Mouse (Mus musculus): ENCODE results near the gene Arpc5. TPM values are rescaled to one million over a fixed set of nuclear protein-coding genes. Genes with fewer than 3 reads are reported as not detected.
"Not testable (repeated sequence)": the region's sequence is repeated elsewhere in the genome, so short reads cannot be mapped to it uniquely, and the experiment has no call there.

Gene Arpc5
- polyA plus RNA-seq, 1 experiment = 180 TPM

GRCm38 (mm10) chr1:152779071-152779737, 12.9 kb downstream of the Arpc5 start:
- DNase-seq (ENCODE audit: low spot score) = peak; percentile 34

DNA sequence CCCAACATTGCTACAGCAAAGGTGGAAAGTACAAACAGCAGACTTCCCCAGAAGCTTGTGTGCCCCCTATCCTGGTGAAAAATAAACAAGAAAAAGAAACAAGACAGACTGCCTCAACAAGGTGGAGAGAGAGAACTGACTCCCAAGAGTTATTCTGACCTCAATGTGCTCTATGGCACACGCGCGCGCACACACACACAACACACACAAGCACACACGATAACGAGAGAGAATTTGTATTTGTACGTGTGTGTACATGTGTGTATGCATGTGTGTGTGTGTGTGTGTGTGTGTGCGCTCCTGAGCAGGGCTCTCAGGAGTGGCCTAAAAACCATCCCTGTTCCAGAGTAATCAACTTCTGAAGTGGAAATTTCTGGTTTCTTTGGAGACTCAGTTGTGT, 18.3 kb downstream of the Arpc5 start:
- DNase-seq (ENCODE audit: low spot score) = no peak

GRCm38 (mm10) chr1:152785446-152785845, 19.1 kb downstream of the Arpc5 start:
- not testable (repeated sequence) for DNase-seq (ENCODE audit: low spot score)

DNA sequence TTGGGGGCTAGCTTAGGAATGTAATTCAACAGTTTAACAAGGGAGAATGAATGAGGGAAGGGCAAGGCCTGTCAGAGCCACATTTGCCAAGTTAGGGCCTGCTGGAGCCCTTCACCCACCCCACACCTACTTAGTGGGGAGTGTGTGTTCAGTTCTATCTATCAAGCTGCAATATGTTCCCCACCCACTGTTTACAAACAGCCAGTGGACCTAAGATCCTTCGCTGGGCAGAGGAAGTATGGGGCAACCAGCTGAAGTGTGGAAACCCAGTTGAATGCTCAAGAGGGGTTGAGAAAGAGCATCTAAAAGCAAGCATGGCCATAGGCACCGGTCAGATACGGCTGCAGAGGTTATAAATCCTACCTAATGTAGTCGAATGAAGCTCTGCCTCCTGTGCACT, 20.6 kb downstream of the Arpc5 start:
- no peak for DNase-seq (ENCODE audit: low spot score)

- no peak for DNase-seq (ENCODE audit: low spot score)
These were observed 21.8 kb downstream of the Arpc5 start for GRCm38 (mm10) chr1:152788121-152788660.

GRCm38 (mm10) chr1:152790254-152790653, 23.9 kb downstream of the Arpc5 start:
- no peak for DNase-seq (ENCODE audit: low spot score)

DNA sequence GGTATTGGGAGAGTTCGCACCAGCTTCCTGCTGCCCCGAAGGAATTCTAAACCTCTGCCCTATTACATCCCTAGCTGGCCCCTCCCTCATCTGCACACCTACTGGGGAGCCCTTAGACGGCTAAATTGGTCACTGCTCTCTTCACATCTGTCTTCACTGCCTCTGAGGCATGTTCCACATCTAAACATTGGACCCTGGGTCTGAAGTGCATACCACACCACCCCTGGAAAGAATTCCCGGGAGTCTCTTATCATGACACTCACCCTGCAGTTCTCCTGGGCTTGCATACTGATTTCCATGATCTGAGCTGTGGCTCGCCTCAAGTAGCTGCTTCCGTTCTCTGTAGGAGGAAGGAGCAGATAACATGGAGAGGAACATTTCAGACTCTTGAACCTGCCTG, 24.5 kb downstream of the Arpc5 start:
- DNase-seq (ENCODE audit: low spot score) = no peak

GRCm38 (mm10) chr1:152791269-152791668, 24.9 kb downstream of the Arpc5 start:
- no peak for DNase-seq (ENCODE audit: low spot score)

- no peak for DNase-seq (ENCODE audit: low spot score)
These were observed 26.6 kb downstream of the Arpc5 start for GRCm38 (mm10) chr1:152792736-152793494.

GRCm38 (mm10) chr1:152793495-152794130, 27.3 kb downstream of the Arpc5 start:
- DNase-seq (ENCODE audit: low spot score) = no peak

GRCm38 (mm10) chr1:152795688-152796255, 29.4 kb downstream of the Arpc5 start:
- DNase-seq (ENCODE audit: low spot score) = no peak

GRCm38 (mm10) chr1:152796683-152797263, 30.4 kb downstream of the Arpc5 start:
- DNase-seq (ENCODE audit: low spot score) = no peak

DNA sequence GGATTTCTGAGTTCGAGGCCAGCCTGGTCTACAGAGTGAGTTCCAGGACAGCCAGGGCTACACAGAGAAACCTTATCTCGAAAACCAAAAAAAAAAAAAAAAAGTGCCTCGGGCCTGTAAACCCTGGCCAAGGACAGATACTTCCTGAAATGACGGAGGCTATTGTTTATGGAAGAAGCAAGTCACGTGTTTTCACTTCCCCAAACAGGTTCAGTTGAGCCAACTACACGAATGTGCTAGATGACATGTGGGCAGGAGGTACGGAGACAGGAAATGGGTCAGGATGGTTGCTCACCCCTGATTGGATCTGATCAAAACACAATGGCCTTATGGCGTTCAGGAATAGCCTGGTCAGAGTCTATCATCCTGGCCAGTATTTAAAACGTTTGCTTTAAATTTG, 31.8 kb downstream of the Arpc5 start:
- DNase-seq (ENCODE audit: low spot score) = no peak

DNA sequence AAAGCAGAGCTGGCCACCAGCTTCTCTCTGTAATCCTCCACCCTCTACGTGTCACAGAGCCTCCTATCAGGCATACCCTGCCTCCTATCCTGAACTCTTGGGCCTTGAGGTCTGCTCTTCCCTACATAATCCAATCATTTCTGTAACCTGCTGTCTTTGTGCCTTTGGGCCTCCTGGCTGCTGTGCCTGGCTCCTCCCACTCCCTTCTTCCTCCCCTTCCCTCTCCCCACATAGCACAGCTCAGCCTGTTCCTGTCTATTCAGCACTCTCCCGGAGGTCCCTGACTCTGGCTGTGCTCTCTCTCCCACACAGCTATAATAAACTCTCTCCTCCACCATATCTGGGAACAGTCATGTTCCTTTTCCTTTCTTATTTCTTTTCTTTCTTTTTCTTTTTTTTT, 33.6 kb downstream of the Arpc5 start, which contains the start of gene Ncf2:
Ncf2 (plus strand) TSS at position 298 of the 400 bp plus-strand sequence.
- no peak for DNase-seq (ENCODE audit: low spot score)

DNA sequence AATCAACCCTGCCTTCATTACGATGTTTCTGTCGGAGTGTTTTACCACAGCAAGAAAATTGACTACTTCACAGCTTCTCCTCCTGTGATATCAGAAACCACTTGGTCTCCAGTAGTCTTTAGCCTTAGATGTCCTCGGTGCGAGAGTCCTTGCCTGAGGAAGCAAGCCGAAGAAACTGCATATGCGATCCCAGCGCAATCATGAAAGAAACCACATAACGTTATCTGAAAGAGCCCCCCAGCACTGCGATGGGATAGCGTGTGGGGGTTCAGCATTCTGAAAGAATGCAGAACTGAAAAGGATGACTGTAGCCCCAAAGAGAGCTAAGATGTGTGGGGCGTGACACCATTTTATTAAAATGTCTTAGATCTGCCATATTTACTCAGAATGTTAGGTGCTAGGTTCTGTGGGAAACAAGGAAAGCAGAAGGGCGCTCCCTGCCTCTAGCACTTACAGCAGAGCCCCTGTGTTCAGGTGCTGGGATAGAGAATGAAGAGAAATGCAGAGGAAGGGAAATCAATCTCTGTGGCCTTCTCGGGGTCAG, 34.4 kb downstream of the Arpc5 start:
- no peak for DNase-seq (ENCODE audit: low spot score)

DNA sequence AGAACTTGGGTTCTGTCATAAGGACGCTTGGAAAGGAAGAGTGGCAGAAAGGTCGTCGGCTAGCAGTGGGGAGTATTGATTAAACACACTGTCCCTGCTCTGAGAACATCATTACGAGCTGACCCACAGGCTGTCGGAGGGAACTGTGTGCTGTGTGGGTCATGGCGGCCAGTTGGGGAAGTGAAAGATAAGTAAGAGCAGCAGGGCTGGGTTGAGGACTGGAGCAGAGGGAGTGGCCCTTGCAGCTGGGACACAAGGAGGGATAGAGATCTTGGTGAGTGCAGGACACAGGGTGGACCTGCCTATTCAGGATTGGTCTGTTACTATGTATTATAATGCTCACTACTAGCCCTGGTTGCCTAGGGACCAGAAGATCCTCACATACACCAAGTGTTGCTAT, 38.6 kb downstream of the Arpc5 start:
- no peak for DNase-seq (ENCODE audit: low spot score)

GRCm38 (mm10) chr1:152807619-152808391, 41.5 kb downstream of the Arpc5 start:
- DNase-seq (ENCODE audit: low spot score) = no peak

DNA sequence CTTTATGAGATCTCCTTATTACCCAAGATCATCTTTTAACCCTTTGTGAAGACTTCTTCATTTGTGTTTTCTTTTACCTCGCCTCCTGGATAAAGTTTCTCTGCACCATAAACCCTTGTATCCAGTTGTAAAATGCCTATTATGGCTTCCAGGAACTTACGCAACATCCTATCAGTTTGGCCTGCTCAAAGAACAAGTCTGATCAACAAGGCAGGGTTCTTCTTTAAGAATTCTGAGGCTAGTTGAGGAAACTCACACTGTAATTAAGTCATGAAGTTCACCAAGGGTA, 42.0 kb downstream of the Arpc5 start:
- DNase-seq (ENCODE audit: low spot score) = no peak

GRCm38 (mm10) chr1:152809541-152810252, 43.4 kb downstream of the Arpc5 start:
- DNase-seq (ENCODE audit: low spot score) = no peak

Measured in urinary bladder, adult 2 months (tissue).